Mouse (Mus musculus) mesoderm, embryonic 11.5 days (tissue): ENCODE measurements around the gene Ciao1.
"Not testable (repeated sequence)": the region's sequence is repeated elsewhere in the genome, so short reads cannot be mapped to it uniquely, and the experiment has no call there.

Source experiments
- DNase-seq: peaks from one replicate; pipeline ENCODE4 v3.0.0-alpha.2; 2012; ENCODE audit warnings: low read depth, low spot score

The Ciao1 gene

GRCm38 (mm10) chr2:127247592-127248333 is at the start of gene Ciao1, which contains the start of gene Tmem127:
Gene Ciao1, minus strand, starts transcription at chr2:127247816.
Gene Tmem127, plus strand, starts transcription at chr2:127247908.
- peak; percentile 100 for DNase-seq

GRCm38 (mm10) chr2:127297001-127297805 is 49.6 kb upstream of the Ciao1 start:
- no peak for DNase-seq

GRCm38 (mm10) chr2:127292250-127292649 is 44.6 kb upstream of the Ciao1 start:
- no peak for DNase-seq

GRCm38 (mm10) chr2:127278162-127278561 is 30.5 kb upstream of the Ciao1 start:
- DNase-seq: no peak

- no peak for DNase-seq
Observed at GRCm38 (mm10) chr2:127275551-127276320, 28.1 kb upstream of the Ciao1 start.

- DNase-seq: no peak
Observed at GRCm38 (mm10) chr2:127274590-127274989, 27.0 kb upstream of the Ciao1 start.

GRCm38 (mm10) chr2:127272806-127273205 is 25.2 kb upstream of the Ciao1 start:
- no peak for DNase-seq

GRCm38 (mm10) chr2:127272049-127272448 is 24.4 kb upstream of the Ciao1 start:
- DNase-seq: not testable (repeated sequence)

GRCm38 (mm10) chr2:127271042-127271515 is 23.5 kb upstream of the Ciao1 start:
- peak; percentile 10 for DNase-seq

- peak; percentile 91 for DNase-seq
Observed at GRCm38 (mm10) chr2:127270300-127271041, 22.9 kb upstream of the Ciao1 start.

GRCm38 (mm10) chr2:127269491-127270299 is 22.1 kb upstream of the Ciao1 start, which contains the start of gene Stard7:
Gene Stard7, plus strand, starts transcription at chr2:127270218.
- peak; percentile 96 for DNase-seq

- DNase-seq: no peak
Observed at GRCm38 (mm10) chr2:127267854-127268253, 20.2 kb upstream of the Ciao1 start.

GRCm38 (mm10) chr2:127262480-127262879 is 14.9 kb upstream of the Ciao1 start:
- DNase-seq: no peak

GRCm38 (mm10) chr2:127259340-127259739 is 11.7 kb upstream of the Ciao1 start:
- no peak for DNase-seq

- no peak for DNase-seq
Observed at GRCm38 (mm10) chr2:127255294-127255693, 7.7 kb upstream of the Ciao1 start.

GRCm38 (mm10) chr2:127254604-127255134 is 7.1 kb upstream of the Ciao1 start:
- no peak for DNase-seq

GRCm38 (mm10) chr2:127252787-127253186 is 5.2 kb upstream of the Ciao1 start:
- peak; percentile 9 for DNase-seq

- no peak for DNase-seq
Observed at GRCm38 (mm10) chr2:127251880-127252527, 4.4 kb upstream of the Ciao1 start.

GRCm38 (mm10) chr2:127251457-127251856 is 3.8 kb upstream of the Ciao1 start:
- DNase-seq: no peak
